Mouse (Mus musculus) bone marrow, adult 2 months (tissue): ENCODE results near the gene Zmynd10.

Experiments
- CTCF ChIP-seq: fragments of 200-500 bp; IDR thresholded peaks from 2 replicates; pipeline ENCODE4 v1.5.1; 2011; ENCODE audit warnings: low read length, control low read depth; ENCODE audit not compliant: control insufficient read depth, insufficient read depth
- POLR2A ChIP-seq: fragments of 200-500 bp; IDR thresholded peaks from 2 replicates; pipeline ENCODE4 v1.6.1; 2011; ENCODE audit warnings: low read depth, mild to moderate bottlenecking, control low read depth, low read length, borderline replicate concordance; ENCODE audit not compliant: control insufficient read depth

DNA sequence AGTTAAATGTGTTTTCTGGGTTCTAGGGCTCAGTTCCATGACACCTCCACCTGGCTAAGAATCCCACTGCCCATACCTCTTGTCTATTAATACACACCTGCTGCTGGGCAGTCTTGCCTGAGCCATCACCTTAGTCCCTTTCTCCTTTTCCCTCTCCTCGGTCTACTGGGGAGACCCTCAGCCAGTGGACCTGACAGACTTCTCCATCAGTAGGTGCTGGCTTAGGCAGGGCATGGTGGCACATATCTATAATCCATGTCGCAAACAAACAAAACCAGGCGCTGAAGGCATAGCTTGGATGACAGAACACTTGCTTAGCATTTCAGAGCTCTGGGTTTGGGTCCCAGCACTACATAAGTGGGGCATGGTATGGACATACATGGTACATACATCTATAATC is 8.4 kb upstream of the Zmynd10 start:
- TF ChIP-seq CTCF (no peak), POLR2A (no peak)
